Mouse (Mus musculus): ENCODE results near the gene Srsf1.
A peak's percentile ranks its signal among the peaks of the same experiment; 100 is the strongest.

The Srsf1 gene

DNA sequence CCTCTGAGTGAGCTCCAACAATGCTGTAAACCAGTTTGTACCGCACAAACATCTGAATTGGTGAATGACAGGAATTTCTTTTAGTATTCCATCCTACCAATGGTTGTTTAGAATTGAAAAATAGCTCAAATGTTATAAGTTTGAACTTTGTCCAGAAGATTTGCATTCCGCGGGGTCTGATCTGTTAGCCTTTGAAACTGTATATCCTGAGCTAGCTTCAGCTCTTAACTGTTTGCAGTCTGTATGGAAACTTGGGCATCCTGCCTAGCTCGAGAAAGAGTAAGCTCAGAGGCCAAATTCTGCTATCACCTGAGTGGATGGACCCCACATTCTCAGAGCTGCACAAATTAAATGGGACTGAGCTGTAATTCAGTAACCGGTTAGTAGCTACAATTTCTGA is 23.9 kb downstream of the Srsf1 start:
- DNase-seq (ENCODE audit: low read depth, low spot score): no peak

- no peak for DNase-seq (ENCODE audit: low read depth, low spot score)
Measured at GRCm38 (mm10) chr11:88073343-88073875, 26.2 kb downstream of the Srsf1 start.

DNA sequence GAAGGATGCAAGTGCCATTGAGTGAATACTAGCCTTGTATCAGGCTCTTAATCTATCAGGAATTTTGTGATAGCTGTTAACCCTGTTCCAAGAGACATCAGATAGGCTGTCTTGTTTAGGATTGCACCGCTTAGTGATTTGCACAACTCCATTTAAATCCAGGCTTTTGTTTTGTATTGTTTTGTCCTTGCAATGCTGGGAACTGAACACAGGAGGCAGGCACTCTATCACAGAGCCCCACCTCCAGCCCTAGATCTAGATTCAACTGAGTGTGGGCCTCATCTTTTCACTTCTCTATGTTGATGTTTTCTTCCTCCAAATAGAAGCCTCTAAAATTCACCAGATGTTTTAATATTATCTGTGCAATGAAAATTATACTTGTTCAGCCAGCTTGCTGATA is 28.5 kb downstream of the Srsf1 start:
- DNase-seq (ENCODE audit: low read depth, low spot score): no peak

DNA sequence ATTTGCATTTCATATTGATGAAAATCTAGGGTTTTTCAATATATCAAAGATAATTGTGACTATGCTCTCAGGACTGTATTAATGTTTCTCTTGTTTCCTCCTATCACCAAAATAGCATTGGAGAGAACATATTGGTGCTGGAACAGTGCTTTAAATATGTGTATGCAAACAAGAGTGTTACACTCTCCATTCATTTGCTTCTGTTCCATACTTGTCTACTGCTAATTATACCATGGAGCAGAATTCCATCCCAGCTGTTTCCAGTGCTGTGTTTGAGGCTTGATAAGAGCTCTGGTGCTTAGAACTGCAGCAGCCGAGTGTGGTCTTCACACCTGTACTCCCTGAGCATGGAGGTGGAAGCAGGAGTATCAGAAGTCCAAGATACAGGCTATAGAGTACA is 29.2 kb downstream of the Srsf1 start:
- DNase-seq (ENCODE audit: low read depth, low spot score): no peak

DNA sequence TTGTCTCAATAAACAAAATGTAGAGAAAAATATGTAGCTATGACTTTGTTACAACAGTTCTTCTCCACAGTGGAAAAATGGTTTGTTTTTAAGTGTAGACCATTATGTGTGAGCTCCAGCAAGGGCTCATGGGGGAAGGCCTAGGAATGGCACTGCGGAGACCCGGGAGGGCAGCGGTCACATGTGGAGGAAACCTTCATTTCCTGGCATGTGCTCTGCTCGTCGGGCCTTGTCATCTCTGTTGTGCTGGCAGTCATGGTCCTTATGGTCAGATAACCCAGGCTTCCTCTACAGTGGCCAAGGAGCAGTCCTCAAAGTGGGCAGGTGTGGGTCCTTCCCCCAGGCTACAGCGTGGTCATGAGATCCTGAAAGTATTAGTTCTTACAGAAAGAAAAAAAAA is 36.5 kb downstream of the Srsf1 start:
- no peak for DNase-seq (ENCODE audit: low read depth, low spot score)

DNA sequence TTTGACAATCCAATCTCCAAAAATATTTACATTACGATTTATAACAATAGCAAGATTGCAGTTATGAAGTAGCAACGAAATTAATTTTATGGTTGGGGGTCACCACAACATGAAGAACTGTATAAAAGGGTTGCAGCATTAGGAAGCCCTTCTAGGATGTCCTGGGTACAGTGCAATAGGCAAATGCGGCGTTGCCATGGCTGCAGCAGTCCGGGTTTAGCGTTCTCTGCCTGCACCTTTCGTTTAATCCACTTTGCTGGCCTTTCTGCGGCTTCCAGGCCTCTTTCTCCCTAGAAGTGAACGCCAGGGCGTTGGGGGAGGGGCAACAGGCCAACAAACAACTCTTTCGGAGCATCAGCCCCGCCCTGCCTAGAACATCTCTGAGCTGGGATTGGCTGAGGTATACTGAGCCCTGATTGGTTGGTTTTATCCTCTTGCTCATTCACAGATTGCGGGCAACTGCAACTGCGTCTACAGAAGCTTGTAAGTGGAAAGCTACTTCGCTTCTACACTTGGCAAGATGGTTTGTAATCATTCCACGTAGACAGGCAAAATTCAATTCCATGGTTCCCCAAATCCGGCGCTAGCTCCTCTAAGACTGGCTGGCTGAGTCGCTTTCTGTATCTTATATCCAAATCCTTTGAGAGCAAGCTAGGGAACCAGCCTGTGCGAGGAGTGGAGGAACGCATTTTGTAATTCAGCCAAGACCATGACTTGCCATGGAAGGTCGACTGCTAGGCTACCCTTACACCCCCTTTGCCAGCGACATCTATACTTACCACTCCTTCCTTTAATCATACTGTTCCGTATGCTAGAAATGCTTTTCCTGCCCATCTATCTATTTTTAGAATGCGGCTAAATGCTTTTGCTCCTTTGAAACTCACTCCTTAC is 39.8 kb downstream of the Srsf1 start:
- peak; percentile 49 for DNase-seq (ENCODE audit: low read depth, low spot score)

DNA sequence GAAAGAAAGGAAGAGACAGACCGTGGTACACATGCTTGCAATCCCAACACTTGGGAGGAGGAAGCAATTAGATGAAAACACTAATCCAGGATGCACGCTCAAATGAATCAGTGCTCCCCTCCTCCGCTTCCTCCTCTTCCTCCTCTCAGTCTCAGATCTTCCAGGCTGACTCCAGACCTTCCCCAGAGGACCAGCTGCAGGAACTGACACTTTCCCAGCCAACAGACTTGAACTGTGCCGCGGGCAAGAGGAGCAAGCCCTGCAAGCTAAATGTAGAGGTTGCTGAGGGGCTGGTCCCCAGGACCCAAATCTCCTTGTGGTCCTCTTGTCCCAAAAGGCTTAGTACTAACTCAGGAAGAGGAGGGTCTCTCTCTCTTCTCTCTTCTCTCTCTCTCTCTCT is 42.0 kb downstream of the Srsf1 start:
- no peak for DNase-seq (ENCODE audit: low read depth, low spot score)

DNA sequence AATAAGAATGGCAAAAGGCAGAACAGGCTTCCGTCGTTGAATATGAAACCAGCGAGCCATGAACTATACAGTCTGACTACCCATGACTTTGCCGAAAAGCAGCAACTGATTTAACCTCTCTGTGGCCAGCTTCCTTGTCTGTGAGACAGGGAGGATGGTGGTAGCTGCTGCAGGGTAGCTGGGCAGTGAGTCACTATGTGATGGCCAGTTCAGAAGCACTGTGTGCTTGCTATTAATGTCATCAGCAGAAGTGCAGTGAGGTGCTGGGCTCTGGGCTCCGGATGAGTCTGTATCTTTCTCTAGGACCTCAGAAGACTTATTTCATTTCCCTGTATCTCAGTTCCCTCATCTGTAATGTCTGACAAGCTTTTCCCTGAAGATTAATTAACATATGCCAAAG is 43.1 kb downstream of the Srsf1 start:
- no peak for DNase-seq (ENCODE audit: low read depth, low spot score)

DNA sequence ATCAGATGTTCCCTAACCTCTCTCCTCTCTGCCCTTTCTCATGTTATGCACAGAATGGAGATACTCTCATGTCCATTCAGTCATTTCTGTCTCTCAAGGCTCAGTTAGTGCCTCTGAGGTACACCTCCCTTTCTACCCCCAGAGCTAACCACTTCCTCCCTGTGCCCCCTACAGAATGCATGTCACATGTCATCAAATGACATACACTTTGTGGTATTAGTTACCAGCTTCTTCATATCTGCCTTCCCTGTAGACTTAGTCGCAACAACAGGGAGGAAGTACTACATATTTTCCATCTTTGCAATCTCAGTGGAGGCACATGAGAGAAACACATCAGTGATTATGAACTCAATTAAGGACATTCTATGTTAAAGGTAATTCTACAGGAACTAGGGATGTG is 44.8 kb downstream of the Srsf1 start:
- no peak for DNase-seq (ENCODE audit: low read depth, low spot score)

GRCm38 (mm10) chr11:88097173-88097572 is 50.0 kb downstream of the Srsf1 start:
- no peak for DNase-seq (ENCODE audit: low read depth, low spot score)

- DNase-seq (ENCODE audit: low read depth, low spot score): no peak
Measured at GRCm38 (mm10) chr11:88098021-88098729, 51.0 kb downstream of the Srsf1 start, which contains the start of gene Cuedc1. Gene Cuedc1 (plus strand): TSS chr11:88098058.

DNA sequence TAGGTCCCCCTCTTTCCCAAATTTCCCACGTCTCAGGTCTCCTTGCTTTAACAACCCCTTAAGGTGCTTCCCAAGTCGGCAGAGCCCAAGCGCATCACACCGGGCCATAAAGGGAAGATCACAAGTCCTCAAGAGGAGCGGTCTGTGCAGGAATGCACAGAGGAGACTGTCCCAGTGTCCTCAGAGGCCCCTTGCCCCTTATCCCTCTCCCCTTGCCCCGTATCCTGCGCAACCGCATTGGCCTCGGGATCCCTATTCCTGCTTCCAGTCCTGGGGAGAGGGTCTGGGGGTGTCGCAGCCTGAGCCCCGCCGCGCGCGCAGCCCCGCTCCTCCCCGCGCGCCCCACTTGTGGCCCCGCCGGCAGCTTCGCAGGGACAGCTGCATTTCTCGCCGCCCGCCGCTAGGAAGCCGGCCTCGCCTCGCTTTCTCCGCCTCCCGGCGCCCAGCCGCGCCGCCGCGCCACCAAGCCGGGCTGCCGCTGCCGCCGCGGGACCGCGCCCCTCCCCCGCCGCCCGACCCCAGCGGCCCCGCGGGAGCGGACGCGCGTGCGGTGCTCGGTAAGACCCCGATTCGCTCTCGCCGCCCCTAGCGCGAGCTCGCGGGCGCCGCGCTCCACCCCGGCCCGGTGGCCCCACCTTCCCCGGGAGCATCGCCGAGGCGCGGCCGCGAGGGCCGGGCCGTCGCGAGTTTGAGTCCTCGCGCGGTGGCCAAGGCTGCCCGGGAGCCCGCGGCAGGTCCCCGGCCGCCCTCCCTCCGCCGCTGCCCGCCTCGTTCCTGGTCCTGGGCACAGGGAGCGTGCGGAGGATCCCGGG is 51.8 kb downstream of the Srsf1 start:
- no peak for DNase-seq (ENCODE audit: low read depth, low spot score)

- DNase-seq (ENCODE audit: low read depth, low spot score): no peak
Measured at GRCm38 (mm10) chr11:88099599-88100023, 52.4 kb downstream of the Srsf1 start.

GRCm38 (mm10) chr11:88100170-88100569 is 53.0 kb downstream of the Srsf1 start:
- no peak for DNase-seq (ENCODE audit: low read depth, low spot score)
